Mouse (Mus musculus) activated CD4-positive, CD25-positive, alpha-beta regulatory T cell, adult 9 weeks (primary cell): ENCODE data around the gene Arhgap8. TPM values are rescaled to one million over a fixed set of nuclear protein-coding genes. Genes with fewer than 3 reads are reported as not detected.

Experiments used
- polyA plus RNA-seq: library from polyadenylated mRNA; unstranded; fragments of 100-300 nt; shearing (Covaris generic); gene quantifications from one replicate; pipeline ENCODE4 v1.2.1, GENCODE M21; 2017

Gene Arhgap8
- not detected for polyA plus RNA-seq

DNA sequence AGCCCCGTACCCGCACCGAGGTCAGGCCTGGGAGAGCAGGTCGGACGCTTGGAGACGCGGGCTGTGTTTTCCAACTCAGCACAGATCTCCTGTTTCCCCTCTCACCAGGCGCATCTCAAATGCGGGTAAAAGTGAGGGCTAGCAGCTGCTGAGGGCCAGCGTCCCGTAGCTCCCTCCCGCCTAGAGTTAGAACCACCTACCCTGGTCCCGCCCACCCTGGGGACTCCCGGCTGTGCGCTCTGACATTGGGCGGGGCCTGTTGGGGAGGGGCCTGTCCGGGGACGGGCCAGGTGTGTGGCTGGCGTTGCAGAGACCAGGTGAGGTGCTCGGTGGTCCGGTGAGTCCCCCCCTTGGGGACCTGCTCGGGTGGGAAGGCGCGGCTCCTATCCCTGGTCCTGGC is at the start of gene Arhgap8:
TSS of gene Arhgap8 (plus strand) at position 262 of the 400 bp plus-strand sequence.

Other genes starting within 250 kb of the Arhgap8 start
- 3.7 TPM for gene Rtl6, start 162.2 kb upstream of the Arhgap8 start, polyA plus RNA-seq
- gene Prr5, start 50.4 kb upstream of the Arhgap8 start, polyA plus RNA-seq, result 0.27 TPM
- 0.59 TPM for gene Phf21b, start 136.0 kb downstream of the Arhgap8 start, polyA plus RNA-seq
- gene Gm29666, start 200.0 kb downstream of the Arhgap8 start, polyA plus RNA-seq, result 0.20 TPM
- 40.0 TPM for gene Nup50, start 203.4 kb downstream of the Arhgap8 start, polyA plus RNA-seq